Mouse (Mus musculus): ENCODE measurements at regions not wholly inside any gene's neighbourhood (a gene's known extent, or its start where the extent isn't known, plus 50 kb on each side); places are given as distances from the start of the nearest gene placed in this dataset.

DNA sequence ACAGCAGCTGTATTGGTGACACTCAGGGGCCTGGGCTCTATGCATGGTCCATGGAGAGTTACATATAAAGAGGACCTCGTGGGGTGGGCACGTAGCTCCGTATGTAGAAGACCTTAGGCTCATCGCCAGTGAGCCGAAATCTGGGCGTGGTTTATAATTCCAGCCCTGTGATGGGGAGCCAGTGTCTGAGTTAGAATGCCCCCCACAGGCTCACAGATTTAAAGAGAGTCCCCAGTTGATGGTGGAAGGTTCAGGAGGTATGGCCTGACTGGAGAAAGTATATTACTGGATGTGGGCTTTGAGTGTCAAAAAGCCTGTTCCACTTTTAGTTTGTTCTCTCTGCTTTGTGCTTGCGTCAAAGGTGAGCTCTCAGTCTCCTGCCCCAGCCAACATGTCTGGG lies 54.8 kb downstream of the 1700122O11Rik start:
- Histone ChIP-seq H3K4me3 (no peak overlapping the region), H3K9me3 (no peaks in the 10 kb centered on the region), H3K27me3 (no peaks in the 10 kb centered on the region), H3K4me1 (peaks cover 18% of the 10 kb centered on the region; the same call in 1 of the 2 replicates), H3K36me3 (no peaks in the 10 kb centered on the region), H3K4me2 (no peak overlapping the region), H3K27ac (no peak overlapping the region), H3K9ac (no peak overlapping the region)
- ATAC-seq (ENCODE audit: insufficient number of reproducible peaks, low FRiP score, low TSS enrichment, low read depth) = no peak
- 76% methylated on average over 7 of the region's 7 CpGs for WGBS

DNA sequence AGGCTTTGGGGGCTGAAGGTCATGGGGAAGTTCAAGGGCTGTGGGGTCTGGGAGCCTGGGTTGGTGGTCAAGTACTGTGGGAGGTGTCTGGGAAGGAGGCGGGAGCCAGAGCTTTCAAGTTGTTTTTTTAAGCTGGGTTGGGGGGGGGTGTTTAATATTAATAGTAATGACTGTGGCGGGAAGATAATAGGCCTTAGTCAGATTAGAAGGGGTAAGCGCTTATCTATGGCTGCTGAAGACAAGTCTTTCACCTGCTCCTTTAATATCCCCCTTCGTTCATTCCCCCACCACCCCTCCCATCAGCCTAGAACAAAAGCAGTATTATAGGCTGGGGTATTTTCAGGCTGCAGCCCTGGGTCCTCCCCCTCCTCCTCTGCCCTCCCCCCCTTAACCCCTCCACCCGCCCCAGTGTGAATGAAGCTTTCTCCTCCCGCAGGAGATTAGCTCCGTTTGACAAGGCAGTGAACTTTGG lies 56.5 kb downstream of the 1700122O11Rik start:
- no peaks in the 10 kb centered on the region for H3K27me3 ChIP-seq
- no peaks in the 10 kb centered on the region for H3K36me3 ChIP-seq
- no peak overlapping the region for H3K4me2 ChIP-seq
- no peak overlapping the region for H3K4me3 ChIP-seq
- H3K9me3 ChIP-seq = no peaks in the 10 kb centered on the region
- 32% methylated on average over 7 of the region's 7 CpGs for WGBS
- no peak for ATAC-seq (ENCODE audit: insufficient number of reproducible peaks, low FRiP score, low TSS enrichment, low read depth)
- peaks cover 19% of the 10 kb centered on the region for H3K4me1 ChIP-seq
- H3K9ac ChIP-seq = no peak overlapping the region
- no peak overlapping the region for H3K27ac ChIP-seq

DNA sequence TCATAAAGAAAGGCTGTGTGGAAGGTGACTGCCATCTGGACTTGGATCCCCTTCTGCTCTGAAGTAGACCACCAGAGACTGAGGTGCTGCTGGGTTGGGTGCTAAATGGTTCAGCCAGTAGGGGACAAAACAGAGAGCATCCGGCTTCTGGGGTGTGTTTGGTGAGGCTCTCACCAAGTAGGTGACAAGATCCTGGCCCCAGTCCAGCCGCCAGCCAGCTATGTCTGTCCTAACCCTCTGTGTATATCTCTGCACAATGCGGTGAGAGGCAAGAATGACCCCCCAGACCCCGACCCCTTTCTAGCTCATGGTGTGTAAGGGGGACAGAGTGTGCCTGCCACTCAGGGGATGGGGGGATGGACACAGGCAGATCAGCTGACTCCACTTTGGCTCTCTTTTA lies 54.8 kb upstream of the Foxp4 start:
- H3K4me2 ChIP-seq = no peak overlapping the region
- H3K27ac ChIP-seq = no peak overlapping the region
- H3K4me3 ChIP-seq = no peak overlapping the region
- H3K27me3 ChIP-seq = no peaks in the 10 kb centered on the region
- H3K4me1 ChIP-seq = peaks cover 39% of the 10 kb centered on the region
- ATAC-seq (ENCODE audit: insufficient number of reproducible peaks, low FRiP score, low TSS enrichment, low read depth) = no peak
- no peak overlapping the region for H3K9ac ChIP-seq
- 74% methylated on average over 4 of the region's 4 CpGs for WGBS
- no peaks in the 10 kb centered on the region for H3K36me3 ChIP-seq
- no peaks in the 10 kb centered on the region for H3K9me3 ChIP-seq

DNA sequence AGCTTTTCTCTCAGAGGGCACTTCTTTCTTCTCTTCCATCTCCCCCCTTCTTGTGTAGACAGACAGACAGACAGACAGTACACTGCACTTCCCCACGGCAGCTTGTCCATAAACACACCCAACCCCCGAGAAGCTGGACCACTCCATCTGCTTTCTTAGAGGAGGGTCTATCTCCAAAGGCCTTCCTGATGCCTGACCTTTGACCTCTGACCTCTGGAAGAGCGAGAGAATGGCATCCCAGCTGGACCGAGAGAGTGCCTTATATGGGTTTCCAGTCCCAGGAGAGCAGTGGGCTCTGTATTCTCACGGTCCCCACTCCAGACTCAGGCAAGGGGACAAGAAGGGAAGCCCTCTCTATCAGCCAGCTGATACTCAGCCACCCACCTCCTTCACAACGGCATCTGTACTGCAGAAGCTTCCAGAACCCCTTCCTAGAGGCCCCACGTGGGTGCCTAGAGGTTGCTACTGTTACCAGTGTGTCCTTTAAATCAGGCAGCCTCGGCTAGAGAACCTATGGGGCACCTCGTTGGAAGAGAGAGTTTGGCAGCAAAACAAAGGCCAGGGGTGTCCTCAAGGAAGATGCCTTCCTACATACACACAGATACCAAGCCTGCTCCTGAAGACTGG lies 54.1 kb upstream of the Foxp4 start:
- no peaks in the 10 kb centered on the region for H3K9me3 ChIP-seq
- no peak overlapping the region for H3K4me3 ChIP-seq
- ATAC-seq (ENCODE audit: insufficient number of reproducible peaks, low FRiP score, low TSS enrichment, low read depth) = no peak
- no peaks in the 10 kb centered on the region for H3K27me3 ChIP-seq
- H3K36me3 ChIP-seq = no peaks in the 10 kb centered on the region
- H3K4me2 ChIP-seq = no peak overlapping the region
- H3K4me1 ChIP-seq = peaks cover 46% of the 10 kb centered on the region
- no peak overlapping the region for H3K27ac ChIP-seq
- no peak overlapping the region for H3K9ac ChIP-seq
- 34% methylated on average over 9 of the region's 9 CpGs for WGBS

DNA sequence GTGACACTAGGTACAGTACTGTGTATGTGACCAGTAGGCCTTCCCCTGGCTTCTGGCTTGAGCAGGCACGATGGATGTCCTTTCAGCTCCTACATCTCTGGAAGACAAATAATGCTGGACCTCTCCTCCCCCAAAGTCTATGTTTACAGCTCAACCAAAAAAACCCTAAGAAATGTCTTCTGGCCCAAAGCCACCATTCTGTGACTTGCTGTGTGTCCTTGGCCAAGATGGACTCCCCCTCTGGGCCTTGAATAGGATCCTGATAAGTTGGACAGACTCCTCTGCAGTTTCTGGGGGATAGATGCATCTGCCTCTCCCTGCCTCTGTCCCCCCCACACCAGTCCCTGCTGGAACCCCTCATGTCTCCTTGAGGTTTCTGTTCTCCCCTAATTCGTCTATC lies 53.6 kb upstream of the Foxp4 start:
- peaks cover 51% of the 10 kb centered on the region for H3K4me1 ChIP-seq
- WGBS = 77% methylated on average over 2 of the region's 2 CpGs
- H3K9me3 ChIP-seq = no peaks in the 10 kb centered on the region
- no peaks in the 10 kb centered on the region for H3K36me3 ChIP-seq
- H3K9ac ChIP-seq = no peak overlapping the region
- H3K27ac ChIP-seq = no peak overlapping the region
- H3K4me3 ChIP-seq = no peak overlapping the region
- H3K4me2 ChIP-seq = no peak overlapping the region
- no peak for ATAC-seq (ENCODE audit: insufficient number of reproducible peaks, low FRiP score, low TSS enrichment, low read depth)
- no peaks in the 10 kb centered on the region for H3K27me3 ChIP-seq

DNA sequence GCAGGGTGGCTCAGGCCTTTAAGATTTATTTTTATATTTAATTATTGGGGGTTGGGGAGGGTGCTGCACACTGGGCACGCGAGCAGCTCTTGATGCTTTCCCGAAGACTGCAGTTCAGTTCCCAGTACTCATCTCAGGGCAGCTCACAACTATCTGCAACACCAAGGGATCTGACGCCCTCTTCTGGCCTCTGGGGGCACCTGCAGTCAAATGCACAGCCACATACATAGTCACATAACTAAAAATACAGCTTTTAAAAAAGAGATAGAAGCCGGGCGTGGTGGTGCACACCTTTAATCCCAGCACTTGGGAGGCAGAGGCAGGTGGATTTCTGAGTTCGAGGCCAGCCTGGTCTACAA lies 52.5 kb upstream of the Foxp4 start:
- WGBS = 88% methylated on average over 7 of the region's 7 CpGs
- Histone ChIP-seq H3K4me3 (no peak overlapping the region), H3K4me1 (peaks cover 52% of the 10 kb centered on the region), H3K9me3 (no peaks in the 10 kb centered on the region), H3K36me3 (no peaks in the 10 kb centered on the region), H3K27ac (peak overlapping the region; percentile 95), H3K27me3 (no peaks in the 10 kb centered on the region), H3K9ac (no peak overlapping the region), H3K4me2 (no peak overlapping the region)
- no peak for ATAC-seq (ENCODE audit: insufficient number of reproducible peaks, low FRiP score, low TSS enrichment, low read depth)

DNA sequence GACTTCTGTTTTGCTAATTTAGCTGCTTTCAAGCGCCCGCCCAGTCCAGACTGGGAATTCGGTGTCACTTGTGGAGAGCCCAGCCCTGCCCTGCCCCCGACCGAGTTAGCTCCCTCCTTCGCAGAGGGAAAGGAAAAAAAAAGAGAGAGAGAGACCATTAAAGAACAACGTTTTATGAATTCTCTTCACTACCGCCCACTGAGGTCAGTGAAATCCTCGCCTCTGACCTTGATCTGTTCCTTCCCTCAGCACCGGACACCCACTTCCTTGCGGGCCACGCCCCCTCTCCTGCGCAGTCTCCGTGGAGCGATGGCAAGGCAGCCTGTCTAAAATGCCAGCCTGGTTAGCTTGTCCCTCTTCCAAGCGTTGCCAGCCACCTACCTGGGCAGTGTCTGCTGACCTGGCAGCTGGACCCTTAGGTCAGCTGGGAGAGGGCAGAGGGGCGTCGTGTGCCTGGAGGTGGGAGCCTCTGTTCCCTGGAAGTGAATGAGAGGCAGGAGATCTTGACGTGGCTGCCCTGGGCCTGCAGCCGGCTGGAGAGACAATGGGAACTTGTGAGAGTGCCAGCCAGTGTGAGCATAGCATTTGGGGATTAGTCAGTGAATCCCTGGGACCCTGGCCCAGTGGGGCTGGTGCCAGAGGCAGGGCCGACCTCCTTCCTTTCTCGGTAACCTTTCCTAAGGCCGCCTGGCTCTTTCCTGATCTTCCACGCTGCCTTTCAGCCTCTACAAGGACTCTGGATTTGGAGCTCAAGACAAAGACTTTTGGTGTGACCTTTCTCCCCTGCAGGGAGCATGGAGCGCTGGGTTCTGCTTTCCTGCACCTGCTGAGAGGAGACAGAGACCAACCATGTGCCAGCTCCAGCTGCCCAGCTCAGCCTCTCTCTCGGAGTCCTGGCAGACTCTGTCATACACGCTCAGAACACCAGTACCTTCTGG lies 51.9 kb upstream of the Foxp4 start:
- Histone ChIP-seq H3K4me1 (peaks cover 47% of the 10 kb centered on the region), H3K9me3 (no peaks in the 10 kb centered on the region), H3K9ac (no peak overlapping the region), H3K27ac (peak overlapping the region; percentile 95), H3K27me3 (no peaks in the 10 kb centered on the region), H3K36me3 (no peaks in the 10 kb centered on the region), H3K4me2 (peak overlapping the region; percentile 74), H3K4me3 (peak overlapping the region; percentile 39)
- peak; percentile 58; the same call in 1 of the 2 replicates for ATAC-seq (ENCODE audit: insufficient number of reproducible peaks, low FRiP score, low TSS enrichment, low read depth)
- WGBS = 11% methylated on average over 27 of the region's 27 CpGs

DNA sequence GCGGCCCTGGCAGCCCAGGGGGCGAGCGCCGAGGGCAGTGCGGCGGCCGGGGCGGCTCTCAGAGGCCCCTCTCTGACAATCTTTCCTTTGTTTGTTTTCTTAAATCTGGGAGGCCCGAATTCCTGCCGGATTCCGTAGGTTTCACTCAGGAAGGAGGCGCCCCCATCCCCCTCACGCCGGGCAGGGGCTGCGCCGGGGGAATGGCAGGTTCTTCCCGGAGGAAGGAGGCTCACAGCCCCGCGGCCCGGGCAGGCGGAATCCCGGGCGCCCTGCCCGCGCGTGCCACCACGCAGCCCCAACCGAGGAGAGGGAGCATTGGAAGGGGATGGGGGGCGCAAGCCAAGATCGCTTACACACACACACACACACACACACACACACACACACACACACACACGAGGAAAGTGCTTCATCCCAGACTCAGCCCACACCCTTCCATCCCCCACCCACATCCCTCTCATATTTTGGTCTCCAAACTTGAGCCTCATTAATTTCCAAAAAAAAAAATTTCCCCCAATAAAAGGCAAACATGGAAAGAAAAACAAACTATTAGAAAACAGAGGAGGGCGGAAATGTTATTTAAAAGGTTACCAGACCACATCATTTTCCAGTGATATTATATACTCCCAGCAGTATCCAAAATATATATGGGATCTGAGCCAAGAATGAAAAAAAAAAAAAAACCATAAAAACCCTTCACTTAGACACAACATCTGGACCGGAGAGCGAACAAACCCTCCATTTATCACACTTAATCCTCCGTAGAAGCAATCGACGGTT lies 51.0 kb upstream of the Foxp4 start:
- no peaks in the 10 kb centered on the region for H3K36me3 ChIP-seq
- peak overlapping the region; percentile 74 for H3K4me2 ChIP-seq
- WGBS = under 1% methylated on average over 30 of the region's 37 CpGs
- no peak overlapping the region for H3K9ac ChIP-seq
- peak overlapping the region; percentile 39 for H3K4me3 ChIP-seq
- no peaks in the 10 kb centered on the region for H3K27me3 ChIP-seq
- H3K4me1 ChIP-seq = peaks cover 46% of the 10 kb centered on the region
- H3K9me3 ChIP-seq = no peaks in the 10 kb centered on the region
- H3K27ac ChIP-seq = peak overlapping the region; percentile 95
- ATAC-seq (ENCODE audit: insufficient number of reproducible peaks, low FRiP score, low TSS enrichment, low read depth) = peak; percentile 72

DNA sequence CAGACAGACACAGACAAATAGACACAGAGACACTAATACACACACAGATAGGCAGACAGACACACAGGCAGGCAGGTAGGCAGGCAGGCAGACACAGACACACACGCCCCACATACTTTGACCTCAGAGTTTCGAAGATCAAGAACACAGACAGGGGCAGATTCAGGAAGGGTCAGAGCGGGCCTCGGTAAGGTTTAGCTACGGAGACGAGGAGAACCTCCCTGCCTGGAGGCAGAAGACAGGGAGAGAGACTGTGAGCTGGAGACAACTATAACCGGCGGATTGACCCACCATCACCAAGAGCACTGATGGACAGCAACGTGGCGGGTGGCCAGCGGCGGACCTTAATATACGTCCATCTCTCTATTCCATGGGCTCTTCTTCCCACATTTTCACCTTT lies 50.1 kb upstream of the Foxp4 start:
- Histone ChIP-seq H3K27me3 (no peaks in the 10 kb centered on the region), H3K4me2 (peak overlapping the region; percentile 74), H3K4me1 (peaks cover 46% of the 10 kb centered on the region), H3K4me3 (peak overlapping the region; percentile 39), H3K9ac (peak overlapping the region; percentile 37; the same call in 1 of the 2 replicates), H3K9me3 (no peaks in the 10 kb centered on the region), H3K27ac (peak overlapping the region; percentile 95), H3K36me3 (no peaks in the 10 kb centered on the region)
- ATAC-seq (ENCODE audit: insufficient number of reproducible peaks, low FRiP score, low TSS enrichment, low read depth) = no peak
- 8% methylated on average over 13 of the region's 13 CpGs for WGBS

Data from limb, embryonic 15.5 days (tissue).